Mouse (Mus musculus) frontal cortex, adult (tissue): ENCODE results near the gene BC004004.
"Not testable (repeated sequence)": the region's sequence is repeated elsewhere in the genome, so short reads cannot be mapped to it uniquely, and the experiment has no call there.

Source experiments
- ATAC-seq: cut with Nextera tagmentation; 2 replicates; pipeline ENCODE4 v1.9.2; 2017; ENCODE audit warnings: mild to moderate bottlenecking, moderate library complexity, mixed read lengths; ENCODE audit not compliant: low TSS enrichment

Gene BC004004

GRCm38 (mm10) chr17:29347126-29347644 is 78.6 kb downstream of the BC004004 start:
- 0 out of 2 replicates have a peak, but pooled peaks have one; percentile 17 for ATAC-seq

GRCm38 (mm10) chr17:29347645-29348256 is 79.2 kb downstream of the BC004004 start, which contains the start of gene Mtch1:
Gene Mtch1, minus strand, starts transcription at chr17:29347934.
- ATAC-seq, result peak; percentile 83

DNA sequence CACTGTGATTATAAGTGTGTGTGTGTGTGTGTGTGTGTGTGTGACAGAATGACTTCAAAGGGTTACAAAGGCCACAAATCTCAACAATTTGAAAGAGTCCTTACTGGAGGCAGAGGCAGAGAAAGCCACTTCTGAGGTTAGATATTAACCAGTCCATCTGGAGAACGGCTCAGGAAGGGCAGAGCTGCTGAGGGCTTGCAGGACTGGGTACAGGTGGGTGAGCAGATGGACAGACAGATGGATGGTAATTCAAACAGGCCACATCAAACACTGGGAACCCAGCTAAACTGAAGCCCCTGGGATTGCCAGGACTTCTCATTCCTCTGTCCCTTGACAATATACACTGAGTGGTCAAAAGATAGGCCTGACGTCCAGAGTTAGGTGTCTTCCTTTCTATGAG is 80.4 kb downstream of the BC004004 start:
- ATAC-seq, result no peak

- ATAC-seq, result not testable (repeated sequence)
Measured at GRCm38 (mm10) chr17:29351056-29351455, 82.5 kb downstream of the BC004004 start.

DNA sequence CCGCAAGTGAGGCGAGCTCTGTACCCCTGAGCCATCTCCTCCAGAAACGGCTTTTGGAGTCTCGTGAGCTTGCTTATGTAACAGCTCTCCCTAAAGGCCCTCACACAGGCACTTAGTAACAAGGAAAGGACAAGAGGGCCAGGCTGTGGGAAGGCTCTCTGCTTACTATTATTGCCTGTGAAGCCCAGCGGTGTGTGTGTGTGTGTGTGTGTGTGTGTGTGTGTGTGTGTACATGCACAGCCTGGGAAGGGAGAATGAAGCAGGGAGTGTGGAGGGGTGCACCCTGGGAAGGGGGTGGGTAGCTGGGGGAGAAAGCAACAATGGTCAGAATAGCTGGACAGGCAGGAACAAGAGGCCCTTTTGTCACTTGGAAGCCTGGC is 86.9 kb downstream of the BC004004 start:
- ATAC-seq, result peak; percentile 60

GRCm38 (mm10) chr17:29355841-29356478 is 87.4 kb downstream of the BC004004 start:
- peak; percentile 25; the same call in 1 of the 2 replicates for ATAC-seq

- peak; percentile 50 for ATAC-seq
Measured at GRCm38 (mm10) chr17:29356479-29356856, 87.9 kb downstream of the BC004004 start.

- ATAC-seq, result no peak
Measured at GRCm38 (mm10) chr17:29356882-29357281, 88.3 kb downstream of the BC004004 start.

- no peak for ATAC-seq
Measured at GRCm38 (mm10) chr17:29358928-29359327, 90.3 kb downstream of the BC004004 start.

- no peak for ATAC-seq
Measured at GRCm38 (mm10) chr17:29360761-29361221, 92.2 kb downstream of the BC004004 start, which contains the start of gene Fgd2. Gene Fgd2, plus strand, starts transcription at chr17:29360914.

- no peak for ATAC-seq
Measured at GRCm38 (mm10) chr17:29361982-29362691, 93.5 kb downstream of the BC004004 start.

- no peak for ATAC-seq
Measured at GRCm38 (mm10) chr17:29363109-29363508, 94.5 kb downstream of the BC004004 start.
